Mouse (Mus musculus) induced T-regulatory cell, adult 2 months (primary cell): ENCODE data around the gene Vip.

ENCODE experiments used
- DNase-seq: peaks from one replicate; pipeline ENCODE4 v3.0.0-alpha.2; 2012; ENCODE audit warnings: low read depth

The Vip gene

DNA sequence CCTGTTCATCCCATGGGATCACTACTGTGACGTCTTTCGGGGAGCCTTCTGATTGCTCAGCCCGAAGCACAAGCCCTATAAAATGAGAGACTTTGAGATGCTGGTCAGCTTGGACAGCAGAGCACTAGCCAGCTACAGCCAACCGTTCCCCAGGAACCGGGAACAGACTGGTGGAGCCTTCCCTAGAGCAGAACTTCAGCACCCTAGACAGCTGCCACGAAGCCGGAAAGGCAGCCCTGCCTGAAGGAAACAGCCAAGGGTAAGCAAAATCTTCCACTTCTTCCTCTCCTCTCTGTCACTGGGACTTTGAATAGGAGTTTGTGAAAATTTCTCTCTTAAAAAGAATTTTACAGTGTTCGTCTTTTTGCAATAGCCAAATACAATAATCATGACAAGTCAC, at the start of gene Vip:
Gene Vip (plus strand): TSS at position 107 of the 400 bp plus-strand sequence.
- DNase-seq: no peak

DNA sequence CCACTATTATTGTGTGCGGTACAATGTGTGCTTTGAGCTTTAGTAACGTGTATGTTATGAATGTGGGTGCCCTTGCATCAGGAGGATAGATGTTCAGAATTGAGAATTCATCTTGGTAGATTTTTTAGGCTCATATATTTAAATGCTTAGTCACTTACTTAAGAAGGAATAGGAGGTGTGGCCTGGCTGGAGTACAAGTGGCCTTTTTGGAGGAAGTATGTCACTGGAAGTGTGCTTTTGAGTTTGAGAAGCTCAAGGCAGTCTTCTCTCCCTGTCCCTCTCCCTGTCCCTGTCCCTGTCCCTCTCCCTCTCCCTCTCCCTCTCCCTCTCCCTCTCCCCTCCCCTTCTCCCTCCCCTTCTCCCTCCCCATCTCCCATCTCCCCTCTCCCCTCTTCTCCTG, 48.0 kb upstream of the Vip start:
- no peak for DNase-seq

- DNase-seq: no peak
Measured at GRCm38 (mm10) chr10:5591996-5592395, 47.0 kb upstream of the Vip start.

- no peak for DNase-seq
Measured at GRCm38 (mm10) chr10:5593464-5593863, 45.6 kb upstream of the Vip start, which contains the start of gene Myct1. Gene Myct1, plus strand, starts transcription at chr10:5593775.

- no peak for DNase-seq
Measured at GRCm38 (mm10) chr10:5594457-5594856, 44.6 kb upstream of the Vip start.

DNA sequence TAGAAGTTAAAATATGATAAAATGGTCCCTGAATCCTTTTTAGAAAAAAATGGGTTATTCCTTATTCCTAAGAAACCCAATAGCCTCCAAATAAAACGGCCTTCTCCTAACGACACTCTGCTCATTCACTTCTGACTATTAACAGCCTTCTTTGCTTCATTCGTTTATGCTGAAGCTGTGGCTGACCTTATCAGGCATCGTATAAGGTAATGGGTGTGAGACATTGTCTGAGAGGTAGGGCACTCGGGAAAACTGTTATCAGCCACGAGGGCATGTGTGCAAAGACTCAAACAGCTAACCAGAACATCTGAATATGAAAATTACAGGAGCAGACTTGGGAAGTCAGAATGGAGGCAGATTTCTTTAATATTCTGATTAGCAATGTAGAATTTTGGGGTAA, 42.5 kb upstream of the Vip start:
- DNase-seq: no peak

DNA sequence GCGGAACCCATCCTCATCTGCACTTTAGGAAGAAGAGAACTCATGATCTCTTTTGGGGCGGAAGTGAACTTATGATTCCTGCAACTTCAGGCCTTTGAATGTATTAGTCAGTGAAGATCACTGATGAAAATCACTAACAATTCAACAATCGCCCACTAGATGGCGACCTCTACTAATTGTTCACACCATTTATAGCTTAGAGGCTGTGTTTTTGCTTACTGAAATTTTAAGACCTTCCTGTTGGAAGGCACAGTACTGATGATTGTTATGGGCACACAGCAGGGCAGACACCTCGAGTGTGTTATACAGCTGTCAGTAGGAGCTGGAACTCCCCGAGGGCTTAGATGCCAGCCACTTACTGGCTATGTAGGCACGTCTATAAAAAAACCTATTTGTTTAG, 38.9 kb upstream of the Vip start:
- DNase-seq: peak; percentile 80

DNA sequence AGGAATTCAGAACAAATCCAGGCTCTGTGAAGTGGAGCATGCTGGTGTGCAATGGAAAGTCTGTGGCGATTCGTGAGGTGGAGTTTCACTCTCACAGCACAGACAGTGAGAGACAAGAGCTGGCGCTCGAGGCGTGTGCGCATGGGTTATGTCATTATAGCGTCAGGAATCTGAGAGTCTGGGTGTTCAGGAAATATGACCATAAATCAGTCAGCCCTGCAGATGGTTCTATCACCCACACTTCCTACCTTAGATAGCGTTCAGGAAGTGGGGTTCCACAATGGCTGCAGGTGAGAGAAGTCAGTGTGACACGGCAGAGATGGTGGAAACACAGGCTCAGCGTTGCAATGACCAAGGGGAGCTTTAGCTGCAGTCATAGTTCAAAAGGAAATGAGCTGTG, 35.5 kb upstream of the Vip start:
- peak; percentile 12 for DNase-seq

- DNase-seq: no peak
Measured at GRCm38 (mm10) chr10:5604371-5604770, 34.6 kb upstream of the Vip start.

- no peak for DNase-seq
Measured at GRCm38 (mm10) chr10:5608874-5609273, 30.1 kb upstream of the Vip start.

DNA sequence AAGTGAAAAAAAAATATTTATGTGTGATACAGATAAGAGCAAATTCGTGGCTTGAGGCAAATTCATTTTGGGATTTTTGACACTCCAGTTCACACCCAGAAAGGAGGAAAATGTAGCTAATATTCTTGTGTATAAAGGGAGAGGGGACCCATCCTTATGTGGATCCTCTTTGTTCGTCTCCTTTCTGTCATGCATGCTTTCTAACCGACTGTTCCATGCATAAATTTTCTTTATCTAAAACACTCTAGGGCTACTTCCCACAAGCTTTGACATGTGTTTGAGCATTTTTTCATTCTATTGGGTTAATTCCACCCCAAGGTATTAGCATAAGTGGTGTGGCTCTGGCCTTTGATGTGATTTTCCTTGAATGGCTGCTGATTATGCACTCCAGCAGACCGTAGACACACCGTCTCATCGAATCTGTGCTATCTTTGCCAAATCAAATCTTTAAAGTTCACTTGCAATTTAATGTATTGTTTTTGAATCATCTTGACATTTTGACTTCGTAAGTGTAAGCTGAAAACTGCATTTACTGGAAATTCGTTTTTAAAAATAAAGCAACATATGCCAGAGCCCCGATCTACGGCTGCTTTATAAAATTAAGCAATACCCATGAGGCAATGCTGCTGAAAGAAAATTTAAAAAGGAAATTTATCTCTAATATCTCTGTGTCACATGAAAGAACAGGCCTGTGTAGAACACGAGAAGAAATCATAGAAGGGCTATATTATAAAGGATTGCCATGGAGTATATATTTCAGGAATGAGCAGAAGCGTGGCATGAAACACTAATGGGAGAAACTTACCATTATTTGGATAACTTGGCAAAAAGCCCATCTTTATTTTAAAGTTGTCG, 23.6 kb upstream of the Vip start:
- DNase-seq: no peak

GRCm38 (mm10) chr10:5626268-5626667, 12.8 kb upstream of the Vip start:
- no peak for DNase-seq

- DNase-seq: no peak
Measured at GRCm38 (mm10) chr10:5633672-5634200, 5.3 kb upstream of the Vip start.

- DNase-seq: peak; percentile 17
Measured at GRCm38 (mm10) chr10:5634336-5634735, 4.7 kb upstream of the Vip start.

- no peak for DNase-seq
Measured at GRCm38 (mm10) chr10:5637322-5637721, 1.7 kb upstream of the Vip start.

GRCm38 (mm10) chr10:5681275-5681674, 42.3 kb downstream of the Vip start:
- DNase-seq: no peak

DNA sequence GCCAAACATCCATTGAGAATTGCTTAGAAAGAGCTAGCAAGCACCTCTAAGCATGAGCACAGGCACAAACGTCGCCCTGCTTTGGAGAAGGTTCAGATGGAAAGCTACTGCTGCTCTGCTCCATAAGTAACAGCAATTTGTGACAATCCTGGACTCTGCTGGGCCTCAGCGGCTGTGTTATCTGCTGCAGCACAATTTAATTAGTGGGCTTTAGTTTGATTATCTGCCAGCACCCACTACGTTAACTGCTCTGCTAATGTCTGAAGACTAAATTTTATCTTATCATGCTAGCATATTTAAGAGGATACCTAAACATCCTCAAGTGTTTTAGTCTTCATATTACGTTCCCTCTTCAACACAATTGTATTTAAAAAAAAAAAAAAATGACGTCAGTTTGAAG, 46.6 kb downstream of the Vip start:
- DNase-seq: no peak

DNA sequence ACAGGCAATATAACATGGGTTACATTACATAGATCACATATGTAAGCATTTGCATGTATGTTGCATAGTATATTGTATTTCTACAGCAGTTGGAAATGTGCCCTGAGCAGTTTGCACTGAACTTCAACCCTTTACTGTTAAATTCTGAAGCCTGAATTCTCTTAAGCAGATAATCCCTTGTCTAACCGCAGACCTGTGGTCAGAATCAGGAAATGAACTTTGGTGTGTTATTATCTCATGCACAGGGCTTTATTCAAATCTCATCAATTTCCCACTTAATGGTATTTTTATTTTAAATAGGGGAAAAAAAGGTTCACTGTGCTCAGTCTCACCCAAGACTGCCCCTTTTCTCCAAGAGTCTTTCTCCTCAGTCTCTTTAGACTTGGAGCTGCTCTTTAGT, 55.3 kb downstream of the Vip start:
- no peak for DNase-seq
